Mouse (Mus musculus) limb, embryonic 11.5 days (tissue): ENCODE results near the gene Gm4450. TPM values are rescaled to one million over a fixed set of nuclear protein-coding genes. Genes with fewer than 3 reads are reported as not detected.
"Not testable (repeated sequence)": the region's sequence is repeated elsewhere in the genome, so short reads cannot be mapped to it uniquely, and the experiment has no call there.

ENCODE experiments used
- ATAC-seq: fragments of 200-750 bp; cut with Nextera tagmentation; 2 replicates; pipeline ENCODE4 v1.8.0; 2017; ENCODE audit warnings: low read depth; ENCODE audit not compliant: insufficient number of reproducible peaks, low FRiP score, low TSS enrichment
- DNase-seq: peaks from one replicate; pipeline ENCODE4 v3.0.0-alpha.2; 2015; ENCODE audit warnings: low spot score
- H3K27ac ChIP-seq: fragments of 300-500 bp; sonication (generic); replicated peaks from 2 replicates; pipeline ENCODE4 v1.5.1; 2014; ENCODE audit warnings: low read depth, mild to moderate bottlenecking, low read length
- H3K27me3 ChIP-seq: fragments of 300-500 bp; sonication (generic); 2 replicates; pipeline ENCODE4 v1.6.1; 2014; ENCODE audit warnings: mild to moderate bottlenecking, low read length, mixed read lengths; ENCODE audit not compliant: control insufficient read depth, insufficient read depth
- H3K36me3 ChIP-seq: fragments of 300-500 bp; sonication (generic); 2 replicates; pipeline ENCODE4 v1.6.1; 2014; ENCODE audit warnings: mild to moderate bottlenecking, low read length, moderate library complexity, mixed read lengths; ENCODE audit not compliant: control insufficient read depth, insufficient read depth
- H3K4me1 ChIP-seq: fragments of 300-500 bp; sonication (generic); 2 replicates; pipeline ENCODE4 v1.6.1; 2014; ENCODE audit warnings: low read length, mixed read lengths; ENCODE audit not compliant: control insufficient read depth, insufficient read depth
- H3K4me2 ChIP-seq: fragments of 300-500 bp; sonication (generic); 2 replicates; pipeline ENCODE4 v1.6.1; 2014; ENCODE audit warnings: low read depth, mild to moderate bottlenecking, moderate library complexity; ENCODE audit not compliant: severe bottlenecking
- H3K4me3 ChIP-seq: fragments of 300-500 bp; sonication (generic); 2 replicates; pipeline ENCODE4 v1.5.1; 2014; ENCODE audit warnings: low read depth, low read length
- H3K9ac ChIP-seq: fragments of 300-500 bp; sonication (generic); 2 replicates; pipeline ENCODE4 v1.6.1; 2014; ENCODE audit warnings: mild to moderate bottlenecking, low read length
- H3K9me3 ChIP-seq: fragments of 300-500 bp; sonication (generic); 2 replicates; pipeline ENCODE4 v1.6.1; 2016; ENCODE audit warnings: low read length; ENCODE audit not compliant: control insufficient read depth
- WGBS: fragments of 180-500 bp; shearing (Covaris S2); extraction: QIAGEN DNeasy Blood & Tissue Kit; methylation state at CpG from one replicate; pipeline ENCODE4 v1.1.7; 2014; 5-methylcytosine and 5-hydroxymethylcytosine counted together
- polyA plus RNA-seq: library from polyadenylated mRNA; unstranded; fragments of >200 nt; fragmentation: Nextera tagmentation; extraction: Ambion mirVana; gene quantifications from 2 replicates; pipeline ENCODE4 v1.2.1, GENCODE M21; 2014

Gm4450 gene
- not detected in 2 replicates for polyA plus RNA-seq

DNA sequence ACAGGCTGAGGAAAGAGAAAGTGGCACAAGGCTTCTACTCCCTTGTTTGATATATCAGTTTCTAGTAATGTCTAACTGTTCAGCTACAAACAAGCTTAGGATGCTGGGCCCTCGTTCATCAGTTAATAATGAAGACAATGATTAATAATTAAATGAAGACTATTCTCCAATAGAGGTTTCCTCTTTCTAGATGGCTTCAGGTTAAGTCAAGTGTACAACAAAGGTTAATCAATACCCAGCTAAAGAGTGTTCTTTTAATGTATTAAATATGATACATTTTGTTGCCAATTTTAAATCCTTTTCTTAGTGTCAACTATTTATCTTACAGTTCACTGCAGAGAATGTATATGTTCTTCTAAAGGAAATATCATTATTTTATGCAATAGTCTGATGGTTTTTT is at the start of gene Gm4450:
Gene Gm4450, minus strand, starts transcription at position 101 of the 400 bp plus-strand sequence.
- H3K36me3 ChIP-seq, H3K4me3 ChIP-seq, H3K4me1 ChIP-seq, H3K9ac ChIP-seq, H3K9me3 ChIP-seq, ATAC-seq, H3K4me2 ChIP-seq, DNase-seq, H3K27ac ChIP-seq, H3K27me3 ChIP-seq: not testable (repeated sequence)
- WGBS = no CpG with 5 or more reads among the region's 1 CpGs

DNA sequence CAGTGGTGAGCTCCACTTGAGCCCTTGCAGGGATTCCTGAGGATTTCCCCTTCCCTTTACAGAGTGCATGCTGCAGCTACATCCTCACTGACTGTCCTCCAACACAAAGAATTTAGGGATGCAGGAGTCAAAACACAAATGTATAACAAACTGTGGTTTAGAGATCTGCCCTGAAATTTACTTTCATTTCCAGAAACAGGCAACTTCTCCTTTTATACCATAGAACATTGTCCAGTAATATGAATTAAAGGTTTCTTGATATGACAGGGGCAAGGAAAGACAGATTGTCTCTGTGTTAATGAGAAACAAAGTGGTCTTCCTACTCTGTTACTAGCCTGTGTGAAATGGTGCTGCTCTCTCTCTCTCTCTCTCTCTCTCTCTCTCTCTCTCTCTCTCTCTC is 40.5 kb upstream of the Gm4450 start:
- H3K27me3 ChIP-seq, H3K36me3 ChIP-seq, DNase-seq, H3K4me1 ChIP-seq, H3K4me3 ChIP-seq, H3K9ac ChIP-seq, ATAC-seq, H3K27ac ChIP-seq, H3K9me3 ChIP-seq, H3K4me2 ChIP-seq: not testable (repeated sequence)

DNA sequence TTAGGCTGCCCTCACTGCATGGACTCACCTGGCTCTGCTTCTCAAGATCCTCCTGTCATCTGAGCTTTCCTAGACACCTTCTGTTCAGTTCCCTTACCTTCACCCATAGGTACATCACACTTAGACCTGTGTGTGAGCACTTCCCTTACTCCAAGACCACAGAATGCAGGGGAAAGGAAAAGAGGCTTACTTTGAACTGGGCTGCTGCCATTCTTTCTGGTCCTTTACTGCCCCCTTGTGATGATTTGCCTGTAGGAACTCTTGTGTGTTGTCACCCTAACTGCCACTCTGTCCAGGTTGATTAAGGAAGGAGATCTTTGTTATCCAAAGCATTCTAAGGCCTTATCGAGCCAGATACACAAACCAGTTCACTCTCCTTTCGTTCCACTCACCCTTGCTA is 39.8 kb upstream of the Gm4450 start:
- not testable (repeated sequence) for H3K27ac ChIP-seq, H3K4me1 ChIP-seq, H3K36me3 ChIP-seq, H3K4me2 ChIP-seq, DNase-seq, H3K9ac ChIP-seq, ATAC-seq, H3K9me3 ChIP-seq, H3K4me3 ChIP-seq, H3K27me3 ChIP-seq
- WGBS = no CpG with 5 or more reads among the region's 2 CpGs

DNA sequence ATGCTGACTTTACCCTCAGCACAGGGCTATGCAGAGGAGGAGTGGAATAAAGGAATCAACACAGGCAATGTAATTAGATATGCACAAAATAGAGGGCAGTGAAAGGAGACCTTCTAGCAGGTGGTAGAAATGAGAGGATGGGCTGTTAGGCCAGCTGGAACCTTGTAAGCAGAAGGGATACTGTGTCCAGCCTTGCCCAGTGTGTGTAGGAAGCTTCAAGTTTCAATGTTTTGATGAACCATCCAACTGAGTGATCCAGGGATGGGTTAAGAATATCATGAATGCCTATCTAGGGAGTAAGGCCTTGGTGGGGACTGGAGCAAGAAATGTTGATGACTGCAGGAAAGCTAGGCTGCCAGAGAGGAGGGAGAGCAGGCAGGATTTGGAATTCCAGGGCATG is 38.1 kb upstream of the Gm4450 start:
- not testable (repeated sequence) for H3K9me3 ChIP-seq, H3K9ac ChIP-seq, H3K4me1 ChIP-seq, H3K4me3 ChIP-seq, H3K4me2 ChIP-seq, H3K27ac ChIP-seq, ATAC-seq, H3K36me3 ChIP-seq, H3K27me3 ChIP-seq, DNase-seq

DNA sequence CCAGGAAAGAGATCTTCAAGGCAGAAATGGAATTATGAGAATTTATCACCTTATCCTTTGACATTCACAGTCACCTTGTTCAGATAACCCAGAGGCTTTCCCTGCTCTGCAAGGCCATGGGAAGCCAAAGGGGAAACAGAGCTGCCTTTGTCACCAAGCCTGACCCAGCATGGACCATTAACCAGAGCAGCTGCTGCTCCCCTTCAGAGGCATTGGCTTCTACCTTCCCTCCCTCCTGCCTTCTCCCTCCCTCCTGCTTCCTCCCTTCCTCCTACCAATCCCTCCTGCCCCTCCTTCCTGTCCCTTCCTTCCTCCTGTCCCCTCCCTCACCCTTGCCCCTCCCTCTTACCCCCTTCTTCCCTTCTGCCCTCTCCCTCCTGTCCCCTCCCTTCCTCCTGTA is 37.3 kb upstream of the Gm4450 start:
- not testable (repeated sequence) for DNase-seq, H3K9me3 ChIP-seq, ATAC-seq, H3K9ac ChIP-seq, H3K27me3 ChIP-seq, H3K27ac ChIP-seq, H3K4me3 ChIP-seq, H3K36me3 ChIP-seq, H3K4me2 ChIP-seq, H3K4me1 ChIP-seq

DNA sequence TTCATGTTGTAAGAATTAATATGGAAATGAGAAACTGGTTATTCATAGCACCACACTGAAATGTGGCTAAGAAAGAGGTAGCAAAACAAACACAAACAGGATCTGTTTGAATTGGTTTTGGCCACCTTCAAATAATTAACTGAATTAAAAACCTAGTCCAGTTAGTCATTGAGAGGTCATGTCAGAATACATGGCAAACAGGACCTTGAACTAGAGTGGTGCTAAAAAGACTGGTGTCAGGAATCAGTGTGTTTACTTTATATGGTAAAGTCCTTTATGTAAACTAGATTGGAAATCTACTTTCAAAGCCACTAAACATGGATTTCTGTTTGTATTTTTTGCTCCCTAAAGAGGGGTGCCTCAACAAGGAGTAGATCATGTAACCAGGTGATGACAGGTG is 14.6 kb upstream of the Gm4450 start:
- not testable (repeated sequence) for H3K4me2 ChIP-seq, H3K9me3 ChIP-seq, H3K9ac ChIP-seq, H3K27me3 ChIP-seq, H3K4me3 ChIP-seq, H3K27ac ChIP-seq, H3K4me1 ChIP-seq, H3K36me3 ChIP-seq, ATAC-seq, DNase-seq

DNA sequence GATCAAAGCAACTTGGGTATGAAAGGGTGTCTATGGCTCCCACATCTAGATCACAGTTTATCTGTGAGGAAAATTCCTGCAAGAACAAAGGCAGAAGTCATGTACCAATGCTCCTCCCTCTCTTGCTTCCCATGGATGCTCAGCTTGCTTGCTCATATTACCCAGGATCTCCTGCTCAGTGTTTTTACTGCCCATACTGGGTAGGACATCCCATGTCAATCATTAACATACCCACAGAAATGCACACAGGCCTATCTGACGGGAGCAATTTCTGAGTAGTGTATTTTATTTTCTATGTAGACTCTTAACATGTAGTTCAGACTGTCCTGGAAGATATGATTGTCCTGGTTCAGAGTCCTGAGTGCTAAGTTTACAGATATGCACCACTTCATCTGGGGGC is 14.1 kb upstream of the Gm4450 start:
- not testable (repeated sequence) for H3K4me2 ChIP-seq, H3K4me1 ChIP-seq, ATAC-seq

DNA sequence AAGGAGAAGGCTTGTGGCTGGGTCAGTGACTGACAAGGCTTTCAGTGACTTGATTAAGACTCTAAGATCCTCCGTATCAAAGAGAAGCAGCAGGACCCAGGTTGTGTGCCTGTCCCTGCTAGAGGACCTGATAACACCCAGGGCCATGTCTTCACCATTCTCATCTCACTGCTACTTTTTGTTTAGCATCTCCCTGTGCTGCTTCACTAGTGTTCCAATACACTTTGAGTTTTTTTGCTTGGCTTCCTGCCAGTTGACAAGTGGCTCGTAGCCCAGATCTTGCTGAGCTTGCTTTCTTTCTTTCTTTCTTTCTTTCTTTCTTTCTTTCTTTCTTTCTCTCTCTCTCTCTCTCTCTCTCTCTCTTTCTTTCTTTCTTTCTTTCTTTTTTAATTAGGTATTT is 12.4 kb upstream of the Gm4450 start:
- H3K27me3 ChIP-seq, H3K4me2 ChIP-seq, H3K36me3 ChIP-seq, ATAC-seq, DNase-seq, H3K9ac ChIP-seq, H3K4me1 ChIP-seq, H3K4me3 ChIP-seq, H3K9me3 ChIP-seq, H3K27ac ChIP-seq: not testable (repeated sequence)
- 100% methylated on average over 1 of the region's 2 CpGs for WGBS

More for the DNA sequence above, 14.1 kb upstream of the Gm4450 start:
- WGBS = no CpG with 5 or more reads among the region's 1 CpGs
- H3K9me3 ChIP-seq, DNase-seq, H3K36me3 ChIP-seq, H3K27ac ChIP-seq, H3K9ac ChIP-seq, H3K4me3 ChIP-seq, H3K27me3 ChIP-seq: not testable (repeated sequence)

DNA sequence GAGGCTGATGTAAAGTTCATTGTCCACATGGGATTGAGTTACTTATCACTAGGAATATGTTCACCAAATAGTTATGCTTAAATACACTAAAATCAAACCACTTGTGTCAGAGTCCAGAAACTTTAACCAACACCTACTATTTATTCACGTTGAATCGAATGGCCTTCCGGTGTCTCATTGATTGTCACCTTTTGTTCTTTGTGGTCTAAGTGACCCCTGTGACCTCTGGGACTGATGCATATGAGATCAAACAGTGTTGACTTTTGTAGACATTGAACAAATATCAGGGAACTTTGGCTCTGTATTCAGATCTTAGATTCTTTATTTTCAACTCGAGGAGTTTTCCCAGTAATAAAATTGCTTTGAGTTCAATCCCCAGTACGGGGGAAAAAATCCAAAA is 3.1 kb downstream of the Gm4450 start:
- H3K4me2 ChIP-seq, H3K36me3 ChIP-seq, DNase-seq, H3K9me3 ChIP-seq, H3K27me3 ChIP-seq, H3K9ac ChIP-seq, H3K4me1 ChIP-seq, H3K4me3 ChIP-seq, ATAC-seq, H3K27ac ChIP-seq: not testable (repeated sequence)
- 86% methylated on average over 5 of the region's 5 CpGs for WGBS
